Mouse (Mus musculus): ENCODE measurements around the gene Perm1. TPM values are rescaled to one million over a fixed set of nuclear protein-coding genes. Genes with fewer than 3 reads are reported as not detected.

Gene Perm1
- polyA plus RNA-seq, 1 experiment: not detected

DNA sequence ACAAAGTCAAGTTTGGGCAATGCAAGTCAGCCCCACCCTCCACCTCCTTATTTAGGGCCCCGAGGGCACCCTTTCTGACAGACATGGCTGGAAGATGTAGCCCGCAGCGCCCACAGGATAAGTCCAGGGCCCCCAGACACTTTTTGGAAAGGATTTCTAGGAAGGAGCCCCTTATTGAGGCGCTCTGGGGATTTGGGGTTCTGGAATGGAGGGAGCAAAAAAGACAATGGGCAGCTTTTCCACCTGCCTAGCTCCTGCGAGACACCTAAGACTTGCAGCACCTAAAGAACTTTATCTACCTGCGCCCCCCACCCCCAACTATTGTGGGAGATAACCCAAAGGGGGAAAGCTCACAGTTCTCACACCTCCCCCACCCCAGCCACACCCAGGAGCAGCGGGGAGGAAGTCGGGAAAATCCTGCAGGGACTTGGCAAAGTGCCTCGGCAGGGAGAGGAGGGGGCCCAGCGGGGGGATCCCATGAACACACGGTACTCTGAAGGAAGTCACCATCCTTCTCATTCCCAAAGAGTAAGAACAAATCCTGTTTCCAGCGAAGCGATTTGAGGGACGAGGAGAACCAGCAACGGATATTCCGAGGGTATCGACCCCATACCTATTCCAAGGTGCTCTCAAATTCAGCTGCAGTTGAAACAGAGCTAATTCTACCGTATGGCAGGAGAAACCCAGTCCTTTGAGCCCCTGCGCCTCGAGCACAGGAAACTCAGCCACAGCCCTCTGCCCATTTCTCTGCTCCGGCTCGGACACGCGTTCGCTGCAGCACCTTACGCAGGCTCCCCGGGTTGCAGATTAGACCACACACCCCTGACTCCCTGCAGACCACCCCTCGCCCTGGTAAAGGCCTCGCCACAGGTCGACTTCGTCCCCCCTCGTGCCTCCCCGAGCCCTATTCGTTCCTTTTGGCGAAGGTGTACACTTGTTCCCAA, 19.5 kb upstream of the Perm1 start:
- Histone ChIP-seq H3K9me3 (replicated peaks; ENCODE audit: control insufficient read depth, insufficient read depth, low read length, poor library complexity, severe bottlenecking) (no peaks in the 10 kb centered on the region), H3K36me3 (ENCODE audit: control insufficient read depth, insufficient read depth, low read length, poor library complexity, severe bottlenecking) (peaks cover 10% of the 10 kb centered on the region; the same call in 1 of the 2 replicates), H3K9ac (ENCODE audit: low read depth, poor library complexity, severe bottlenecking) (peak overlapping the region; percentile 84), H3K27me3 (ENCODE audit: control insufficient read depth, insufficient read depth, low read length, poor library complexity, severe bottlenecking) (no peaks in the 10 kb centered on the region), H3K27ac (ENCODE audit: insufficient read depth, low read length) (no peak overlapping the region), H3K4me3 (ENCODE audit: low read depth, low read length) (peak overlapping the region; percentile 93), H3K4me1 (ENCODE audit: control insufficient read depth, insufficient read depth, low read length) (peaks cover 14% of the 10 kb centered on the region)
- TF ChIP-seq POLR2A (IDR thresholded peaks at IDR 0.05; ENCODE audit: insufficient read depth, low read length) (no peak), EP300 (IDR thresholded peaks at IDR 0.05; ENCODE audit: insufficient read depth, low read depth, low read length) (peak; percentile 71; the same call in 1 of the 2 replicates)

DNA sequence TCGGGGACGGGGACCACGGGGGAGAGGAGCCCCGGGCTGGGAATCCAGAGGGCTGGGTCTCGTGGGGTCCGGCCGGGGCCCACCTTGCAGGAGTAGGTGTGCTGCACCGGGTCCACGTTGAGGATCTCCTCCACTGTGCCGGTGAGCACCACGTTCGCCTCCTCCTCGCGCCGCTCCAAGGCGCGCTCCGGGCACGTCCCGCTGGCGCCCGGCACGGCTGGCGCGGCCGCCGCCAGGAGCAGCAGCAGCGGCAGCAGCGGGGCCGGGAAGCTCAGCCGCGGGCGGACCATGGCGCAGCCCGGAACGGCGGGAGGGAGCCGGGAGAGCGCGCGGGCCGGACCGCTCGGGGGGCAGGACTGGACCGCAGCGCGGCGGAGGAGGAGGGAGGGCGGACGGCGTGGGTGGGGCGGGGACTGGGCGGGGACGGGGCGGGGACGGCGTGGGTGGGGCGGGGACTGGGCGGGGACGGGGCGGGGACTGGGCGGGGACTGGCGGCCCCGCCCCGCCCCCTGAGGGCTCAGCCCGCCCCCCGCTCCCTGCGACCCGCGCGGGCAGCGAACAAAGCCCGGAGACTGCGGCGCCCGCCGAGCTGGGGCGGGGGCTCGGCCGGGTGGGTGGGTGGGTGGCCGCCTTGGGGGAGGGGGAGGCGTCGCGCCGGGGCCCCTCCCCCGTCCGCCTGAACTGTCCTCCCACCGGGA, 18.4 kb upstream of the Perm1 start, which contains the start of gene Agrn:
Gene Agrn (minus strand): TSS at position 358 of the 698 bp plus-strand sequence.
- TF ChIP-seq EP300 (IDR thresholded peaks at IDR 0.05; ENCODE audit: insufficient read depth, low read depth, low read length): no peak
- no peak for TF ChIP-seq CTCF (IDR thresholded peaks at IDR 0.05; ENCODE audit: low read depth, low read length)
- no peak for TF ChIP-seq POLR2A (IDR thresholded peaks at IDR 0.05; ENCODE audit: insufficient read depth, low read length)
- Histone ChIP-seq H3K27me3 (ENCODE audit: control insufficient read depth, insufficient read depth, low read length, poor library complexity, severe bottlenecking) (no peaks in the 10 kb centered on the region), H3K4me1 (ENCODE audit: control insufficient read depth, insufficient read depth, low read length) (peaks cover 11% of the 10 kb centered on the region), H3K9ac (ENCODE audit: low read depth, poor library complexity, severe bottlenecking) (peak within 1 kb of the TSS; percentile 84), H3K9me3 (replicated peaks; ENCODE audit: control insufficient read depth, insufficient read depth, low read length, poor library complexity, severe bottlenecking) (no peaks in the 10 kb centered on the region), H3K27ac (ENCODE audit: insufficient read depth, low read length) (peak within 1 kb of the TSS; percentile 34; the same call in 1 of the 2 replicates), H3K36me3 (ENCODE audit: control insufficient read depth, insufficient read depth, low read length, poor library complexity, severe bottlenecking) (0 out of 2 replicates have a peak, but pooled peaks cover 5% of the 10 kb centered on the region), H3K4me3 (ENCODE audit: low read depth, low read length) (peak within 1 kb of the TSS; percentile 93)

DNA sequence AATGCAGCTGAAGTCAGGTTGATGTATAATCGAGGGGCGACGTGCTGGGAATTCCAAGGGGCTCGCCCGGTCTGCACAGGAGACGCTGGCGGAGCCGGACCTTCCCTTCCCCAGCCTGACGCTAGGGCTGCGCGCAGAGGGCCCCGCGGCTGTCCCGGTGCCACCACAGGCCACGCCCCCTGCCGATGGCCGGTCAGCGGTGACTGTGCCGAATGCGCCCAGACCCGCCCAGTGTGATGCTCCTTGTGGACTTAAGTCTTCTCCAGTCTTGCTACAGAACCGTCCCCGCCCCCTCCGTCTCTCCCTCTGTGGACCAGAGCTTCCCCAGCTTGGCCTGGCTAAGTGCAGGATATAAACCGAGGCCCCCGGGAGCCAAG, 17.9 kb upstream of the Perm1 start:
- Histone ChIP-seq H3K4me3 (ENCODE audit: low read depth, low read length) (peak overlapping the region; percentile 74), H3K27me3 (ENCODE audit: control insufficient read depth, insufficient read depth, low read length, poor library complexity, severe bottlenecking) (no peaks in the 10 kb centered on the region), H3K27ac (ENCODE audit: insufficient read depth, low read length) (peak overlapping the region; percentile 34; the same call in 1 of the 2 replicates), H3K36me3 (ENCODE audit: control insufficient read depth, insufficient read depth, low read length, poor library complexity, severe bottlenecking) (0 out of 2 replicates have a peak, but pooled peaks cover 5% of the 10 kb centered on the region), H3K9me3 (replicated peaks; ENCODE audit: control insufficient read depth, insufficient read depth, low read length, poor library complexity, severe bottlenecking) (no peaks in the 10 kb centered on the region), H3K4me1 (ENCODE audit: control insufficient read depth, insufficient read depth, low read length) (peaks cover 11% of the 10 kb centered on the region), H3K9ac (ENCODE audit: low read depth, poor library complexity, severe bottlenecking) (peak overlapping the region; percentile 56)
- TF ChIP-seq POLR2A (IDR thresholded peaks at IDR 0.05; ENCODE audit: insufficient read depth, low read length) (no peak), EP300 (IDR thresholded peaks at IDR 0.05; ENCODE audit: insufficient read depth, low read depth, low read length) (0 out of 2 replicates have a peak, but pooled peaks have one; percentile 19), CTCF (IDR thresholded peaks at IDR 0.05; ENCODE audit: low read depth, low read length) (no peak)

DNA sequence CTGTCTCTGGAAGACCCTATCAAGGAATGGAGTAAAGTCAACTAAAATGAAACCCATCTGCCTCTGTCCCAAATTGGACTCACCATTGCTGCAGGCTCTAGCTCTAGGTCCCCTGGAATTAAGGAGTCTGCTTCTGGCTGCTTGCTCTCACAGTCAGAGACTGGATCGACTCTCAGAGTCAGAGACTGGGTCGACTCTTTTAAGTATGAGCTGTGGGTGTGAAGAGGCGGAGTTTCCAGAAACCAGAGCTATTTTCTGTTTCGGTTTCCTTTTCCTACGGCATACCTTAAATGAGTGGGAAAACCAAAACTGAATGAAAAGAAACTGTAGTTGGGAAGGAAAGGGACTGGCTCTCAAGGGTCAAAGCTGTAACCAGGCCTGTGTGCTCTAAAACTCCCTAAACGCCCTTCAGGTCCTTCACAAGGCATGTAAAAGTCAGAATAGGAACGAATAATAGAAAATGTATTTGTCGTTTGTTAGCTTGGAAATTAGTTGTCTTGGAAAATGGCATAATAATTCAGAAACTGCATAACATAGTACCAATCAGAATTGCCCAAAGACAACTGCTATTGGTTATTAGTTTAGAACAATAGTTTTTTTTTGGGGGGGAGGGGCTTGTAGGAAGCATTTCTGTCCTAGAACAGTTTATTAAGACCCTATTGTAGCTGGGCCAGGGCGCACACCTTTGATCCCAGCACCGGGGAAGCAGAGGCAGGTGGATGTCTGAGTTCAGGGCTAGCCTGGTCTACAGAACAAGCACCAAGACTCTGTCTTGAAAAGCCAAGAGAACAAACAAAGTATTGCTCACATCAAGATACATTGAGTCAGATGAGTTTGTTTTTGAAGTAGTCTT, 14.8 kb upstream of the Perm1 start, which contains the start of gene Isg15:
Gene Isg15 (minus strand): TSS at position 196 of the 853 bp plus-strand sequence.
- Histone ChIP-seq H3K9ac (ENCODE audit: low read depth, poor library complexity, severe bottlenecking) (no peak within 1 kb of the TSS), H3K27ac (ENCODE audit: insufficient read depth, low read length) (no peak within 1 kb of the TSS), H3K36me3 (ENCODE audit: control insufficient read depth, insufficient read depth, low read length, poor library complexity, severe bottlenecking) (no peaks in the 10 kb centered on the region), H3K4me3 (ENCODE audit: low read depth, low read length) (no peak within 1 kb of the TSS), H3K27me3 (ENCODE audit: control insufficient read depth, insufficient read depth, low read length, poor library complexity, severe bottlenecking) (peaks cover 7% of the 10 kb centered on the region; the same call in 1 of the 2 replicates), H3K4me1 (ENCODE audit: control insufficient read depth, insufficient read depth, low read length) (no peaks in the 10 kb centered on the region), H3K9me3 (replicated peaks; ENCODE audit: control insufficient read depth, insufficient read depth, low read length, poor library complexity, severe bottlenecking) (no peaks in the 10 kb centered on the region)
- TF ChIP-seq CTCF (IDR thresholded peaks at IDR 0.05; ENCODE audit: low read depth, low read length) (no peak), EP300 (IDR thresholded peaks at IDR 0.05; ENCODE audit: insufficient read depth, low read depth, low read length) (no peak), POLR2A (IDR thresholded peaks at IDR 0.05; ENCODE audit: insufficient read depth, low read length) (no peak)

DNA sequence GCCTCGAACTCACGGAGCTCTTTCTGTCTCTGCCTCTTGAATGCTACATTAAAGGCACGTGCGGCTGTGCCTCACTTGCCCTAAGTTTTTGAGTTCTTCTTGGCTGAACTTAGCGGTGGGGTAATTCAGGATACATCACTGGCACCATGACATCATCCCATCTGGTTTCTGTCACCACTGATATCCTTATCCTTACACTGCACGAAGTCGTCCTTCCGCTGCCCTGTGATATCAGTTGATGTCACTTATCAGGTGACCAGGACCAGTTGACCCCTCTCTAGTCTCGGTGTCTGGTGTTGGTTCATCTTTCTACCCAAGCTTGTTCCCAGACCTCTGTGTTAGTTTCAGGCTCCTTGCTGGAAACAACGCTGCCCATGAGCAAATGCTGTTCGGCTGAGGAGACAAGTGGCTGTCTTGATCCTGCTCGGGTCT, 13.2 kb upstream of the Perm1 start:
- H3K9ac ChIP-seq (ENCODE audit: low read depth, poor library complexity, severe bottlenecking): no peak overlapping the region
- no peak for TF ChIP-seq EP300 (IDR thresholded peaks at IDR 0.05; ENCODE audit: insufficient read depth, low read depth, low read length)

More for the DNA sequence above, 13.2 kb upstream of the Perm1 start:
- H3K4me3 ChIP-seq (ENCODE audit: low read depth, low read length): no peak overlapping the region
- H3K36me3 ChIP-seq (ENCODE audit: control insufficient read depth, insufficient read depth, low read length, poor library complexity, severe bottlenecking): no peaks in the 10 kb centered on the region
- no peaks in the 10 kb centered on the region for H3K9me3 ChIP-seq (replicated peaks; ENCODE audit: control insufficient read depth, insufficient read depth, low read length, poor library complexity, severe bottlenecking)
- H3K4me1 ChIP-seq (ENCODE audit: control insufficient read depth, insufficient read depth, low read length): no peaks in the 10 kb centered on the region
- peaks cover 7% of the 10 kb centered on the region; the same call in 1 of the 2 replicates for H3K27me3 ChIP-seq (ENCODE audit: control insufficient read depth, insufficient read depth, low read length, poor library complexity, severe bottlenecking)
- no peak overlapping the region for H3K27ac ChIP-seq (ENCODE audit: insufficient read depth, low read length)

Measured in ES-Bruce4 (cell line).